Mouse (Mus musculus): ENCODE measurements around the gene Cdh1.
"Not testable (repeated sequence)": the region's sequence is repeated elsewhere in the genome, so short reads cannot be mapped to it uniquely, and the experiment has no call there.

The Cdh1 gene

GRCm38 (mm10) chr8:106592458-106592857 lies 10.7 kb upstream of the Cdh1 start:
- DNase-seq (ENCODE audit: low read depth, low spot score) = no peak

GRCm38 (mm10) chr8:106595623-106596022 lies 7.5 kb upstream of the Cdh1 start:
- not testable (repeated sequence) for DNase-seq (ENCODE audit: low read depth, low spot score)

DNA sequence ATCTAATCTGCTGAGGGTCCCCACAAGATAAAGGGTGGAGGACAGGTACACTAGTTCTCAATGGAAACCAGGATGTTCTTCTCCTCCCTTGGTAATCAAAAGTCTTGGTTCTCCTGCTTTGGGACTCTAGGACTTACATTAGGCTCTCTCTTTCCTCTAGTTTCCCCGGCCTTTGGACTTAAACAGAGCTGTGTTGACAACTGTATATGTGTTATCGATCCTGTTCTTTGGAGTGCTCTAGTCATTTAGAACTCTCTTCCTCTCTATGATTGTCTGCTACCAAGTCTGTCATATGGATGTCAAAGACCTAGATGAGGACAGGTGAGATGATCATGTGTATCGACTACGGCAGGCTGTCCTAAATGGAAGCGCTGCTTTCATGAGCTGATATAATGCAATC lies 6.1 kb upstream of the Cdh1 start:
- no peak for DNase-seq (ENCODE audit: low read depth, low spot score)

DNA sequence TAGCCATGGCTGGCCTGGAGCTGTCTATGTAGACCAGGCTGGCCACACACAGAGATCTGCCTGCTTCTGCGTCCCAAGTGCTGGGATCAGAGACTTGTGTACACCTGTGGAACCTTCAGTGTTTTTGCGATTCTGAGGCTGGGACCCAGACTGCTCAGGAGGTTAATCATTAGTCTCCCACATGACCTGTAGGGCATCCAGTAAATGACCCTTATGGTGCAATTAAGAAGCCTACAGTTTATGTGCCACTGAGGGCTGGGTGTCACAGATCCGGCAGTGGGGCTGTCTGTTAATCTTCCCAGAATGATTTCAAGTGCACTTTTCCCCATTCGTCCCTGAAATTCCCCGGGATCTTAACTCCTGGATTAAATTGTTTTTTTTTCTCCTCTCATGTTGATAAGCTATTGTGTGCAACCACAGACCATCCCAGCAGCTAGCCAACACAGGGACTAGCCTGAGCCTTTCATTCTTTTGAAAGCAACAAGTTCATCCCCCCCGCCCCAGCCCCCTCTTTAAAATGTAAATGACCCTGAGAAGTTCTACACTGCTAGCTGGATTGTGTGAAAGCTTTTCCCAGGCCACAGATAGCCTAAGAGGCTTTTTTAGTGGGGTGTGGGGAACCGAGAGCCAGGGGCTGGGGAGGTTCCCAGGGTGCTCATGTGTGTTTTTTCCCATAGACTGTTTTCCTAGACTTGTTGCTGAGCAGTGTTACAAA lies 3.7 kb upstream of the Cdh1 start:
- no peak for DNase-seq (ENCODE audit: low read depth, low spot score)

- DNase-seq (ENCODE audit: low read depth, low spot score) = no peak
Observed at GRCm38 (mm10) chr8:106603933-106604332, 782 bp downstream of the Cdh1 start.

DNA sequence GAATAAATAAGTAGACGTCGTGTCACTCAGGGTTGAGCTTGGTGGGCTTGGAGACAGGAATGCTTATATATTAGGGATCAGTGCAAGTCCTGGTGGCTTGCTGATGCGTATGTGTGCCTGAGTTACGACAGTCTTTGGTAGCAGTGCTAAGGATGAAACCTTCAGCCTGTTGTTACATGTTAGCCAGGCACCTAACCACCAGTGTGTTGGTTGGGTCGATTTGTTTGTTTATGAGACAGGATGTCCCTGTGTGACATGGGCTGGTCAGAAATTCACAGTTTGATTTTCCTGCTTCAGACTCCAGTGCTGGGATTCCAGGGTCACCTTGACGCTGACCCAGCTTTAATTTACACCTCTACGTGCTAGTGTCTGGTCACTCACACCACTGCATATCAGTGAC lies 2.5 kb downstream of the Cdh1 start:
- no peak for DNase-seq (ENCODE audit: low read depth, low spot score)

DNA sequence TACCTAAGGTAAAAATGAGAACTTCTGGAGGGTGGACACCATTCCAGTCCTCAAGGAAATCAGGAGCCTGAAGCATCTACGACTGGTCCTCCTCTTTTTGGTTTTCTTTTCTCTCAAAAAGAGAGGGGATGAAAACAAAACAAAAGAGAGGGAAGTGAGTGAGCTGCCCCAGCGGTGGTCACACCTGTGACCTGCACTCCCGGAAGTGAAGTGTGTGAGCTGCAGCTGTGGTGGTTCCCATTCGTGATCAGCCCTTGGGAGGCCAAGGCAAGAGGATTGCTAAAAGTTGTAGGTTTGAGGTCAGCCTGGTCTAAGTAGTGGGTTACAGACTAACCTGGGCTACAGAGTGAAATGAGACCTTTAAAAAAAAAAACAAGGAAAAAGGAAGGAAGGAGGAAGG lies 3.0 kb downstream of the Cdh1 start:
- no peak for DNase-seq (ENCODE audit: low read depth, low spot score)

- DNase-seq (ENCODE audit: low read depth, low spot score) = no peak
Observed at GRCm38 (mm10) chr8:106606601-106607145, 3.5 kb downstream of the Cdh1 start.

- not testable (repeated sequence) for DNase-seq (ENCODE audit: low read depth, low spot score)
Observed at GRCm38 (mm10) chr8:106607783-106608182, 4.6 kb downstream of the Cdh1 start.

DNA sequence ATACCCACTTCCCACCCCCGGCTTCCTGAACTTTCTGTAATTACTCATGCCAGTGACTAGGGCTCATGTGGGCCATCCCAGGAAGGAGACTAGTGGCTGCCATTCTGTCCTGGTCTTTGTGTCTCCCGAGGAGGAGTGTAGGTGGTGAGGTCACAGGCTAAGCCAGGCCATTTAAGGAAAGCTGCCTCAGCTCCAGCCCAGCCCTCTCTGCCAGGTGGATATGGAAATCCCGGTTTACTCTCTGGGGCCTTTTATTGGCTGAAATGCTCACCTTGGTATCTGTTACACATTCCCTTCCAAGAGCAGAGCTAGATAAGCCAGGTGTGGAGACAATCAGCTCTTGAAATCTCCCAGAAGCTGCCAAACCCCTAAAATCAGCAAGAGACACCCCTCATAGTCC lies 5.3 kb downstream of the Cdh1 start:
- DNase-seq (ENCODE audit: low read depth, low spot score) = no peak

DNA sequence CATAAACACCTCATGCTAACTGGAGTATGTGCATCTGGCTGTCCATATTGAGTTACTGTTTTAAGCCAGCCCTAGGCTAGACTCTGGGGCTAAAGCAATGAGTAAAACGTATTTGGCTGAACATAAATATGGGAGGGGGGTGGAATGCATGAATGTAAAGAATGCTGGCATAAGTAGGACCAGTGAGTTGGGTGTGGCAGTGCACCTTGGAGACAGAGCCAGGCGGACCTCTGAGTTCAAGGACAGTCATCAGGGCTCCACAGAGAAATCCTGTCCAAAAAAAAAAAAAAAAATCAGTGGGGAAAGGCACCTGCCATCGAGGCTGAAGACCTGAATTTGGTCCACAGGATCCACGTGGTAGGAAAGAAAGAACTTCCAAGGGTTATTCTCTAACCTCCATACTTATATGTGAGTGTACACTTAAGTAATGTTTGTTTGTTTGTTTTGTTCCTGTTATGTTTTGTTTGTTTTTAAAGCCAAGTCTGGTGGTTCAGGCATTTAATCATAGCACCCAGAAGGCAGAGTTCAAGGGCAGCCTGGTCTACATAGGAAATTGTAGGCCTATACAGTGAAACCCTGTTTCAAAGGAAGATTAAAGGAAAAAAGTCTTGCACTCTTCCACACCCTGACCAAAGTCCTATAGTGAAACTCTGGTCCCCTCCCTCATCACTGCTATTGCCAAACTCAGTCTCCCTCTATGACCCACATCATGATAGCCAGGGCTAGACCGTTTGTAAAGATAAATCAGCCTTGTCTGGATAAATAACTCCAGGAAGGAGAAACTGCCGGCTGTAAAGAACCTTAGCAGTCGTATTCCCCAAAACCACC lies 6.1 kb downstream of the Cdh1 start:
- no peak for DNase-seq (ENCODE audit: low read depth, low spot score)

DNA sequence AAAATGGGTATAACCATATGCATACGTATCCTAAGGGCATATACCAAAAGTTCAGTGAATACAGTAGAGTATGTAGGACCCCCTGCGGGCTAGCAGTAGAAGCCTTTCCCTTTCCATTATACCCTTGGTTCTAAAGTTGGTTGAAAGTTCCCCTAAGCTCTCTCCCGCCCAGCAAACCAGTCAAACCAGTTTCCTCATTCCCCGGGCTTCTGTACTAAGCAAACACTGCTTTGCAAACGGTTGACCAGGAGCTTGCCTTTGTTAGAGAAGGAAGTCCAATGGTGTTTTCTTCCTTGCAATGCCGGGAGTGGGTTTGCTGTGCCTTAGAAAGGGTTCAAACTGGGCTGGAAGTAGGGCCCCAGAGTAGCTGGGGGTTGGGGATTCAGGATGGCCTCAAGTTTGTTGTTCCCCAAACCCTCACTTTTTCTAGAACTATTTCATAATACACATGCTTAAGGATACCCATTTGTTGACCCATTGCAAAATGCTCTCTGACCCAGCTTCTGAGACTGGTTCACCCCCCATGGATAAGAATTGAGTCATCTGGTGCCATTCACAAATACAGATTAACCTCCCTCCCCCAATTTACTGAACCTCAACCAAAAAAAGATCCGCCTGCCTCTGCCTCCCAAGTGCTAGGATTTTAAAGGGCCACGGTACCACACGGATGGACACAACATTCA lies 7.9 kb downstream of the Cdh1 start:
- DNase-seq (ENCODE audit: low read depth, low spot score) = no peak

GRCm38 (mm10) chr8:106612047-106612446 lies 8.9 kb downstream of the Cdh1 start:
- no peak for DNase-seq (ENCODE audit: low read depth, low spot score)

- no peak for DNase-seq (ENCODE audit: low read depth, low spot score)
Observed at GRCm38 (mm10) chr8:106614704-106615103, 11.6 kb downstream of the Cdh1 start.

GRCm38 (mm10) chr8:106615661-106616299 lies 12.6 kb downstream of the Cdh1 start:
- no peak for DNase-seq (ENCODE audit: low read depth, low spot score)

- no peak for DNase-seq (ENCODE audit: low read depth, low spot score)
Observed at GRCm38 (mm10) chr8:106616679-106617078, 13.5 kb downstream of the Cdh1 start.

DNA sequence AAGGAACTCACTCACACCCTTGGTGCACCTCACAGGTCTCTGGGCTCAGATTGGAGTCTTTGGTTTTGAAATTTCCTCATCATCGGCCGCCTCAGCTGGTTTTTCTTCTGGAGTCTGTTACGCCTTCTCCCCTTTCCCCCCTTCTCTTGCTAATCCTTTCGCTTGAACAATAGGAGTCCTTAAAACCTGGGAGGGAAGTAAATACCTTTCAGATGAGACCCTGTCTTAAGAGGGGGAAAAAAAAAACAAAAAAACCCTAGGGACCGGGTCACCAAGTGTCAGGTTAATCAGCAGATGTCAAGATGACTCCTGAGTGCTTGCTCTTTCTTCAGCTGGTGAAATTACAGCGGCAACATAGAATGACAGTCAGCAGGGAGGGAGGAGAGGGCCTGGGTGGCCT lies 14.0 kb downstream of the Cdh1 start:
- DNase-seq (ENCODE audit: low read depth, low spot score) = no peak

GRCm38 (mm10) chr8:106617865-106618264 lies 14.7 kb downstream of the Cdh1 start:
- no peak for DNase-seq (ENCODE audit: low read depth, low spot score)

DNA sequence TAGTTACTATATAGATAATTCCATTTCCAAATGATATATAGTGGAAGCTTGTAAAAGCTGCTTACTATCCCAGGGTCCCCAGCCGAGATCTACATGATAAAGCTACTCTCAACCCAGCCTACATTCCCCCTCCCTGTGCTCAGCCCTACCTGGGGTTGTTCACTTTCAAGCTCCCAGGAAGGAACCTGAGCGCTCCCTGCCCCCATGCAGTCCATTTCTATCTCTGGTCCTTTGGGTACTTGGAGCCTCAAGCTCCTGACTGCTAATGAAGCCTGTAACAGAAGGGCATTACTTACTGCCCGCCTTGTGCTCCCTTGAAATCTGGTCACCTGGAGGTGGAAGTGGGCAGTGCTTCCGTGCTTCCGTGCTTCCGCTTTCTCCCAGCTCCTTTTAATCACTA lies 15.2 kb downstream of the Cdh1 start:
- DNase-seq (ENCODE audit: low read depth, low spot score) = no peak

DNA sequence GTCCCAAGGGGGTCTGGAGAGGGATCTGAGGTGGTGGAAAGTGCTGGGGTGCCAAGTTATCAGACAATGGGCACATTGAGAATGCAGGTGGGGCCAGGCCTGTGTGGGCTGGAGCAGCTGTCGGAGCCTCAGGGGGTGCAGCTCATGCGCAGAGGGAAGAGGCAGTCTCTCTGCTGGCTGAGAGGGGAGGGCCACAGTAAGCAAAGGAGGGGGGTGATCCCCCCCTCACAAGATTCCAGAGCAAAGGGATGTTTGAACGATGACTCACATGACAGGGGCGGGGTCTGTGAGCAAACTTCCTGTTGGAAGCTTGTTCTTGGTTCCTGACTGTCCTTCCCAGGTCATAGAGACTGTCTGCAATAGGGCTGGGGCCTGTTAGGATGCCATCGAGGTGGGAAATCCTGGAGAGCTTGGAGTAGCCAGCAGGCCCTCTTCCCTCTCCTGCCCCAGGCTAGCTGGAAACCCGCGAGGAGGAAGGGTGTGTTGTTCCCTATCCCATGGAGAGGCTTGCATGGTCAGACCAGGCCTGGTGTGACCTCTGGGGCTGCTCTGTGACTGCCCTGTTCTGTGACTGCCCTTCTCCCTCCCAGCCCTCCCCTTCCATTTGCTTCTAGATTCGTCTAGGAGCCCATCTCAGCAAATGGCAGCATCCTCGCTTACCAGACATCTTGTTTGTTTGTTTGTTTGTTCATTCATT lies 16.5 kb downstream of the Cdh1 start:
- DNase-seq (ENCODE audit: low read depth, low spot score) = no peak

DNA sequence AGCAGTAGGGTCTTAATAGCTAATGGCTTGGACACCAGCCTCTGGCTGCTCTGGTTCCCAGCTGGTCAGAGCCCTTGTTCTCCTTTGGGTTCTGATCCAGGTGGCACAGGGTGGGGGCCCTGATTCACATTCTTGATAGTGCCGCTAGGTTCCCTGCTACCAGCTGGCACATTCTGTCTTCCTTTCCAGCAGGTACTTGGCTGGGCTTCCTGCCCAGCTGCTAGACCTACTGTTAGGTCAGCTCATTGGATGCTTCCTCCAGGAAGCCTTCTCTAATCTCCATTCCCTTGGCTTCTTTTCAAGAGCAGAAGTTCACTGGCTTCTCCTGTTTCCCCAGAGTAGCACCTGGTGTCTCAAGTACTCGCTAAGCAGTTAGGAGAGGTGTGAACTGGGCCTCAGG lies 17.3 kb downstream of the Cdh1 start:
- no peak for DNase-seq (ENCODE audit: low read depth, low spot score)

Data from retina, adult 2 months (tissue).